Mouse (Mus musculus): ENCODE measurements around the gene Rev3l. TPM values are rescaled to one million over a fixed set of nuclear protein-coding genes. Genes with fewer than 3 reads are reported as not detected.

Rev3l gene
- polyA plus RNA-seq, 1 experiment from 2014 or later, result 4.6 TPM

DNA sequence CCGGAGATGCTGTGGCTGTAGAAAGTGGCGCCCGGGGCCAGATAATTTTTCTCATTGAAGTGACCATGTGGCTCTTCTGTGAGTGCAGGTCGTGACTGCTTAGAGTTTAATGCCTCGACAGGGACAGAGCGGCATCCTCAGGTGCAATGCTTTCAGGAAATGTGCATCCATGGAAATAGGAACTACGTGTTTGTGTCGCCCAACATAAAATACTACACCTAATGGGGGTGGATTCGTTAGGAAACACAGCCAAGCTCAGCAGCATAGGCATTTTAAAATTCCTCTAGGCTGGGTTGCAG is 1.1 kb downstream of the Rev3l start:
- Histone ChIP-seq H3K36me3 (no peaks in the 10 kb centered on the region), H3K9ac (peak overlapping the region; percentile 97), H3K4me2 (peak overlapping the region; percentile 97), H3K9me3 (replicated peaks) (no peaks in the 10 kb centered on the region), H3K27ac (peak overlapping the region; percentile 96), H3K27me3 (replicated peaks) (no peaks in the 10 kb centered on the region), H3K4me1 (peaks cover 22% of the 10 kb centered on the region), H3K4me3 (peak overlapping the region; percentile 94)
- WGBS (ENCODE audit: insufficient replicate concordance), result 2% methylated on average over 9 of the region's 9 CpGs
- no peak for ATAC-seq

DNA sequence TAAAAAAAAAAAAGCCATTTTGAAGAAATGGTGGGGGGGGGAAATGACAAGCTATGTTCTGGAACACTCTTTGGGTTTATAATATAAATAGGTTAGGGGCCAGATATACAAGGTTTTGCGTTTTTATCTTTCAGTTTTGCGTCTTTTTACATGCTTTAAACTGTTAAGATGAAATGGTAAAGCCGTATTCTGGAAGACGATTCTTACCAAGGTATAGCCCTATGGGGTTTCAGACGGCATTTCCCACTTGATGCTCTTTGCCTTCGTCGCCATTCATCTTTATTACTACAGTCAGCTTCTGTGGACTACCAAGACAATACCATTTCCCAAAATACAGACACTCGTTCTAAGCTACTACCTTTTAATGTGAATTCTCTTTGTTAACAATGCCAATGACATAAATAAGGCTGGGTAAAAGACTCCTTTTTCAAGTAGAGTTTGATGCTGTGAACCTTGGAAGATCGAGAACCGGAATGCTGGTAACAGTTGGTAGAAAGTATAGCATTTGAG is 1.6 kb downstream of the Rev3l start:
- H3K27ac ChIP-seq, result no peak overlapping the region
- 32% methylated on average over 10 of the region's 10 CpGs for WGBS (ENCODE audit: insufficient replicate concordance)
- peak overlapping the region; percentile 97 for H3K4me2 ChIP-seq
- ATAC-seq, result no peak
- no peaks in the 10 kb centered on the region for H3K27me3 ChIP-seq (replicated peaks)
- H3K4me1 ChIP-seq, result peaks cover 22% of the 10 kb centered on the region
- peak overlapping the region; percentile 97 for H3K9ac ChIP-seq
- no peaks in the 10 kb centered on the region for H3K36me3 ChIP-seq
- H3K9me3 ChIP-seq (replicated peaks), result no peaks in the 10 kb centered on the region
- H3K4me3 ChIP-seq, result peak overlapping the region; percentile 94

DNA sequence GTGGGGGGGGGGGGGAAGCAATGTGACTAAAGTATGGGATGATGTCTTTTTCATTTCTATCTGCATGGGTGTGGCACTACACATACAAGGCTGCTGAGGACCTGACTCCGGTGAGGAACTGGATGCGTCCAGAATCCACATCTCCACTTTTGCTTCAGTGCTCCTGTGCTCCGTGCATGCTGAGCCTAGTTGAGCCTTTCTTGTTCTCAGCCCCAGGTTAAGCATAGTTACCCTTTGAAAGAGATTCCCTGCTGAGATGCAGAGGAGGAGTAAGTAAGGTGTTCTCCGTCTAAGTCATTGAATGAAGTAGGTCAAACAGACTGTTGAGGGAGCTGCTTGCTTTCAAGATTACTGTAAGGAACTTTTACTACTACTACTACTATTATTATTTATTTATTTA is 4.3 kb downstream of the Rev3l start:
- H3K4me1 ChIP-seq, result peaks cover 13% of the 10 kb centered on the region
- no peak for ATAC-seq
- H3K27ac ChIP-seq, result no peak overlapping the region
- H3K9me3 ChIP-seq (replicated peaks), result no peaks in the 10 kb centered on the region
- H3K9ac ChIP-seq, result no peak overlapping the region
- no peak overlapping the region for H3K4me2 ChIP-seq
- 69% methylated on average over 4 of the region's 4 CpGs for WGBS (ENCODE audit: insufficient replicate concordance)
- H3K4me3 ChIP-seq, result no peak overlapping the region
- H3K36me3 ChIP-seq, result no peaks in the 10 kb centered on the region
- no peaks in the 10 kb centered on the region for H3K27me3 ChIP-seq (replicated peaks)

DNA sequence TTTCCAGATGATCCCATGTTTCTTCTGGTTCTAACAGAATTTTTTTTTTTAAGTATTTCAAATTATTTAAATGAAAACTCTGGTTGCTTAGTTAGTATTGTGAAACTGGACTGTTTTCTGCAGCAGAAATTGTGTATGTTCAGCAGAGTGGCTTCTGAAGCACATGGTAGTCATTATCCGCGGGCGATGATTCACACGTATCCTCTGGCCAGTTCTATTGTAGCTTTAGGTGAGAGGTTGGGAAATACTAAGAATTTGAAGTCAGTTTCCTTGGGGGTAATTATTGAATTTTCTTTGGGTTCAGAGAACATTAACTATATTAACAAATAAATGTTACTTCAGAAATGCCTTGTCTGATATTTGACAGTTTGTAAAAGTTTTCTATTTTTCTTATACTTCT is 10.1 kb downstream of the Rev3l start:
- WGBS (ENCODE audit: insufficient replicate concordance), result 89% methylated on average over 4 of the region's 4 CpGs
- no peak overlapping the region for H3K9ac ChIP-seq

DNA sequence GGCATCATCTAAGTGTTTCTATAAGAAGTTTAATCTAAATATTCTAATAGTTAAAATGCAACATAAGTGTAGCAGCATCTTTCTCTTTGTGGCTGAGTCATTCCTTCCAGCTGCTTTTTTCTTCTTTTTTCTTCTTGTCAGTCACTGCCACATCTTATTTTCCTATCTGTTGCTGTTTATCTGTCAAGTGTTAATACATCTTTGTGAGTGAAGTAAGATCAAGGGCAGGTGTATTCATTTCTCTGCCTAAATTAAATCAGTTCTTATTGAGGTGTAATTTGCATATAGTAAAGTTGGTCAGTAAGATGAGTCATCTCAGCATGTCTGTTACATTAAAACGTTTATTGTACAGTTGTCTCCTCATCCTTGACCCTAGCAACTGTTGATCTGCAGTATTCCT is 32.8 kb downstream of the Rev3l start:
- WGBS (ENCODE audit: insufficient replicate concordance), result 84% methylated on average over 1 of the region's 1 CpGs
- Histone ChIP-seq H3K27ac (no peak overlapping the region), H3K27me3 (replicated peaks) (no peaks in the 10 kb centered on the region), H3K4me1 (no peaks in the 10 kb centered on the region), H3K9ac (no peak overlapping the region), H3K9me3 (replicated peaks) (peaks cover 7% of the 10 kb centered on the region; the same call in 1 of the 2 replicates), H3K4me2 (no peak overlapping the region), H3K4me3 (no peak overlapping the region), H3K36me3 (peaks cover 7% of the 10 kb centered on the region; the same call in 1 of the 2 replicates)
- no peak for ATAC-seq

More for the DNA sequence above, 10.1 kb downstream of the Rev3l start:
- Histone ChIP-seq H3K27me3 (replicated peaks) (no peaks in the 10 kb centered on the region), H3K36me3 (no peaks in the 10 kb centered on the region), H3K4me3 (no peak overlapping the region), H3K27ac (no peak overlapping the region), H3K4me1 (no peaks in the 10 kb centered on the region), H3K4me2 (no peak overlapping the region), H3K9me3 (replicated peaks) (no peaks in the 10 kb centered on the region)
- no peak for ATAC-seq

DNA sequence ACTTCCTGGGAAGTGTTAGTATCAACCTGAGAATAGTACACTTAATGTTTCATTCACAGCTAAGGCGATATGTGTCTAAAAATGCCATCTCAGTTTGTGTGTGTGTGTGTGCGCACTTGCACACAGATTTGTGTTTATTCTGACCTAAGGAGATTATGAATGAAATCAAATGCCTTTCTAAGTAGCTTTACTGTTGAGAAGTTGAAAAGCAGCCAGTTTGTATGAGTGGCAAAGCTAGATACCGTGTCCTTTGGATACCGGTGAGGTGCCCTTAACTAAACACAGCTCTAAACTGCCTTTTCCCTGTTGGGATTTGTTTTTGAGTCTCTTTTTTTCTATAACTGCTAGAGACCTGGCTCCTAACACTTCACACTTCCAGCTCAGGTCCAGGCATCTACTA is 34.8 kb downstream of the Rev3l start:
- no peak overlapping the region for H3K9ac ChIP-seq
- no peaks in the 10 kb centered on the region for H3K9me3 ChIP-seq (replicated peaks)
- 88% methylated on average over 4 of the region's 4 CpGs for WGBS (ENCODE audit: insufficient replicate concordance)

DNA sequence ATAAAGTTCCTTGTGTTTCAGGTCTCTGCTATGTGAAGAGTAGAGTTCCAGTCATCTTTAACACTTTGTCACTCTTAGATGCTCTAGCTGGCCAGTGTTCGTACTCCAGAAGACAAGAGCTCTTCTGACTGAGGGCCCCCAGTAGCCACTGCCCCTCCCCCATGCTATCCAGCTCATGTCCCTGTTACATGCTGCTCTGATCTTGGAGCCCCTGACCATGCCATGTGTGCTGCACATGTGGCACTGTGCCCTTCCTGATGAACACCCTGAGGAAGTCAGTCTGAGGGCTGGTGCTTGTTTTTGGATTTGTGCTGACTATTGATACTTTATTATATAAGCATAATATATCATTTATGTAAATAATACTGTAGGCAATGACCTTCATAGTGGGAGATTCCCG is 40.3 kb downstream of the Rev3l start:
- no peaks in the 10 kb centered on the region for H3K9me3 ChIP-seq (replicated peaks)
- H3K9ac ChIP-seq, result no peak overlapping the region
- H3K4me2 ChIP-seq, result no peak overlapping the region
- ATAC-seq, result no peak
- no peak overlapping the region for H3K27ac ChIP-seq
- H3K4me3 ChIP-seq, result no peak overlapping the region
- WGBS (ENCODE audit: insufficient replicate concordance), result 75% methylated on average over 2 of the region's 2 CpGs
- H3K36me3 ChIP-seq, result no peaks in the 10 kb centered on the region
- H3K27me3 ChIP-seq (replicated peaks), result no peaks in the 10 kb centered on the region
- H3K4me1 ChIP-seq, result no peaks in the 10 kb centered on the region; the same call in 1 of the 2 replicates

More for the DNA sequence above, 34.8 kb downstream of the Rev3l start:
- Histone ChIP-seq H3K27me3 (replicated peaks) (no peaks in the 10 kb centered on the region), H3K27ac (no peak overlapping the region), H3K4me1 (no peaks in the 10 kb centered on the region), H3K4me3 (no peak overlapping the region), H3K36me3 (no peaks in the 10 kb centered on the region), H3K4me2 (no peak overlapping the region)
- no peak for ATAC-seq

DNA sequence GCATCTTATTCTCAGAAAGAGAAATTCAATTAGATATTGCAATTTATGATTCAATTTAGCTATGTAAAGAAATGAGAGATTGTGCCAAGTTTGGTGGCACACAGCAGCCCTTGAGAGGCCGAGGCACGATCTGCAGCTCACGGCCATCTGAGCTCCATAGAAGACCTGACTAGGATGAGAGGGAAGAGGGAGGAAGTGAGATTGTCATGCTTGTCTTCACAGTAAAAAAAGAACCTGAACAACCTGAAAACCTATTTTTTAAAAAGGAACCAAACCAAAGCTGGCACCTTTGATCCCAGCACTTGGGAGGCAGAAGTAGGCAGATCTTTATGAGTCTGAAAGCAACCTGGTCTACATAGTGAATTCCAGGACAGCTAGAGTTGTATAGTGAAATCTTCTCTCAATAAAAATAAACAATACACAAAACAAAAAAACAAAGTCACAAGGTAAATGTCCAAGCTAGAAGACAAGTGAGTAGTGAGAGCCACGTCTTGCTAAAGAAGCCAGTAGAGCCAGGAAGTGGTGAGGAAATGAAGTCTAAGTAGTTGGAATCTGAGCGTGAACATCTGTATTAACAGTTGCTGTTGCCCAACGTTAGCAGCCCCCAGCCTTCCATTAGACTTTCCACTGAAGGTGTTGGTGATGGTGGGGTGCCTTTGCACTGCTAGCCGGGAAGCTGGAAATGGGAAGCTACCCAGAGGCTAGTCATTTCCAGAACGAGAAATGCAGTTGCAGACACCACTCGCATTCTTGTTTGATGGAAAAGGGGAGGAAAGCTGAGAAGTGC is 42.2 kb downstream of the Rev3l start:
- H3K9me3 ChIP-seq (replicated peaks), result no peaks in the 10 kb centered on the region
- H3K4me1 ChIP-seq, result peaks cover 11% of the 10 kb centered on the region
- H3K4me3 ChIP-seq, result no peak overlapping the region
- no peak overlapping the region for H3K9ac ChIP-seq
- H3K27me3 ChIP-seq (replicated peaks), result no peaks in the 10 kb centered on the region
- no peak for ATAC-seq
- no peaks in the 10 kb centered on the region for H3K36me3 ChIP-seq
- H3K4me2 ChIP-seq, result no peak overlapping the region
- WGBS (ENCODE audit: insufficient replicate concordance), result 50% methylated on average over 9 of the region's 9 CpGs
- H3K27ac ChIP-seq, result no peak overlapping the region

DNA sequence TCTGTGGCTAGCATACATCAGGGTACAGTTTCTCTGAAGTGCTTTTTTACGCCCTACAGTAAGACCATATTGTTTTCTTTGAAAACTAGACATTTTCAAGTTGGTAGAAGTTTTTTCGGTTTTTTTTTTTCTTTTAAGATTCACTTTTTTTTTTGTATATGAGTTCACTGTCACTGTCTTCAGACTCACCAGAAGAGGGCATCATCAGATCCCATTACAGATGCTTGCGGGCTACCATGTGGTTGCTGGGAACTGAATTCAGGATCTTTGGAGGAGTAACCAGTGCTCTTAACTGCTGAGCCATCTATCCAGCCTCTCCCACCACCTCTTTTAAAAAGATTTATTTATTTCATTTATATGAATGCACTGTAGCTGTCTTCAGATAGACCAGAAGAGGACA is 45.0 kb downstream of the Rev3l start:
- H3K27ac ChIP-seq, result no peak overlapping the region
- H3K36me3 ChIP-seq, result no peaks in the 10 kb centered on the region
- H3K27me3 ChIP-seq (replicated peaks), result no peaks in the 10 kb centered on the region
- no peak overlapping the region for H3K4me3 ChIP-seq
- H3K9ac ChIP-seq, result no peak overlapping the region
- H3K9me3 ChIP-seq (replicated peaks), result no peaks in the 10 kb centered on the region
- peaks cover 20% of the 10 kb centered on the region for H3K4me1 ChIP-seq
- ATAC-seq, result no peak
- 79% methylated on average over 3 of the region's 3 CpGs for WGBS (ENCODE audit: insufficient replicate concordance)
- no peak overlapping the region for H3K4me2 ChIP-seq

DNA sequence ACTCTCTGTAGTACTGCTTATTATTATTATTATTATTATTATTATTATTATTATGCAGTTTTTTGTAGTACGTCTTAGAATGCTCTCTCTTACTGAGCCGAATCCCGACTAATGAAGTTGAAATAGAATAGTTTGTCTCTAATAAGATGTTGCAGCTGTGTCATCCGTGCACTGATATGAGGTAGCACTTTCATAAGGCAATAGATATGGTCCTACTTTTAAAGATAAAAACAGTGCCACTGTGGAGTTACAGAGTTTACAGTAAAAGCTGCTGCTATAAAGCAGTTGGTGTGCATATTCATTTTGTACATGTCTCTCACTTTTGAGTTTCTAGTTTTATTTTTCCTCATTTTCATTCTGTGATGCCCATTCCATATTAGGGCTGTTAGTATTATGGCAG is 46.4 kb downstream of the Rev3l start:
- Histone ChIP-seq H3K4me1 (peaks cover 20% of the 10 kb centered on the region), H3K9ac (no peak overlapping the region), H3K27me3 (replicated peaks) (no peaks in the 10 kb centered on the region), H3K4me2 (no peak overlapping the region), H3K9me3 (replicated peaks) (no peaks in the 10 kb centered on the region), H3K4me3 (no peak overlapping the region), H3K36me3 (no peaks in the 10 kb centered on the region), H3K27ac (no peak overlapping the region)
- ATAC-seq, result no peak
- 61% methylated on average over 4 of the region's 4 CpGs for WGBS (ENCODE audit: insufficient replicate concordance)

DNA sequence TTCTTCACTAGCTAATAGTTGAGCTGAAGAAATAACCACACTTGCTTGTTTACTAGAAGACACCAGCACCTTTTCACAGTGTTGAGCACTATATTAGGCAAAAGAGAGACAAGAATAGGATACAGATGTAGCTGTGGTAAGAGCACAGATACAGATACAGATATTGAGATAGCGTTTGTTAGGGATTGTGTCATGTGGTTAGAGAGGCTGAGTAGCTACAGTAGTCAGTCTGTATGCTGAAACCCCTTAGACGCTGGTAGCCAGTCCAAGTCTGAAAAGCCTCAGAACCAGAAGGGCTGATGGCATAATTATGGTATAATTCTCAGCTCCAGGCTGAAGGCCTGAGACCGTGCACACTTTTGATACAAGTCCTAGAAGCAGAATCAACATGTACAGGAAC is 53.3 kb downstream of the Rev3l start:
- no peak for ATAC-seq
- 66% methylated on average over 3 of the region's 3 CpGs for WGBS (ENCODE audit: insufficient replicate concordance)
- no peaks in the 10 kb centered on the region for H3K9me3 ChIP-seq (replicated peaks)
- no peak overlapping the region for H3K27ac ChIP-seq
- H3K4me3 ChIP-seq, result no peak overlapping the region
- no peak overlapping the region for H3K4me2 ChIP-seq
- no peaks in the 10 kb centered on the region for H3K4me1 ChIP-seq
- no peak overlapping the region for H3K9ac ChIP-seq
- H3K36me3 ChIP-seq, result peaks cover 11% of the 10 kb centered on the region; the same call in 1 of the 2 replicates
- no peaks in the 10 kb centered on the region for H3K27me3 ChIP-seq (replicated peaks)

DNA sequence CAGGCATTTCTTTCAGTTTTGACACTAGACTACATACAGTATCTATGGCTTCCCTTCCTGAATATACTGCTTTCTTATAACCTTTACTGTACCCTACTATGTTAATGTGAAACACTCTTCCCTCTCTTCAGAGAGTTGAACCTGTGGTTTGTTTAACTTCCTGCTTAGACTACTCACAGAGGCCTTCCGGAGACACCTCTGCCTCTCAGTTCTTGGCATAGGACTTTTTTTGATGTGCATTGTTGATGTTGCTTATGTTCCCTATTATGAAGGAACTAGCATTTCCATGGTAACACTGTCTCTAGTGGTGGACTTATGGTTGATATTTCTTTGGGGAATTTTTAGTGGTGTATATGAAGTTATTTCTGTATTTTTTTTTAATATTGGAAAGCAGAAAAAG is 61.4 kb downstream of the Rev3l start:
- Histone ChIP-seq H3K4me1 (no peaks in the 10 kb centered on the region), H3K27me3 (replicated peaks) (no peaks in the 10 kb centered on the region), H3K9ac (no peak overlapping the region), H3K36me3 (peaks cover 26% of the 10 kb centered on the region), H3K9me3 (replicated peaks) (no peaks in the 10 kb centered on the region), H3K4me2 (no peak overlapping the region), H3K27ac (no peak overlapping the region), H3K4me3 (no peak overlapping the region)
- WGBS (ENCODE audit: insufficient replicate concordance), result 50% methylated on average over 1 of the region's 1 CpGs
- ATAC-seq, result no peak

DNA sequence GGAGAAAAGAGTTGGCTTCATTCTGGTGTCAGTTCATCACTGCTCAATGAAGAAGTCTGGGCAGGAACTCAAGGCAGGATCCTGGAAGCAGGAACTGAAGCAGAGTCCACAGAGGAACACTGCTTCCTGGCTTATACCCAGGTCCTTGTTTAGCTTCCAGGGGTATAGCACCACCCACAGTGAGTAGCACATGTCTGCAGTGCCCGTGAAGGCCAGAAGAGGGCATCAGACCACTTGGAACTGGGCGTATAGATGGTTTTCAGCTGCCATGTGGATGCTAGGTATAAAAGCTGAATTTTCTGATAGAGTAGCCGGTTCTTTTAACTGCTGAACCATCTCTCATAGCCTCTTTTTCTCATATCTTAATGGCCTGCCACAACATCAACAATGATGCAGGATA is 79.6 kb downstream of the Rev3l start:
- H3K4me3 ChIP-seq, result no peak overlapping the region
- peaks cover 48% of the 10 kb centered on the region for H3K36me3 ChIP-seq
- H3K9me3 ChIP-seq (replicated peaks), result no peaks in the 10 kb centered on the region
- H3K27ac ChIP-seq, result no peak overlapping the region
- H3K4me1 ChIP-seq, result no peaks in the 10 kb centered on the region
- no peak overlapping the region for H3K9ac ChIP-seq
- no peaks in the 10 kb centered on the region for H3K27me3 ChIP-seq (replicated peaks)
- no peak overlapping the region for H3K4me2 ChIP-seq
- WGBS (ENCODE audit: insufficient replicate concordance), result 51% methylated on average over 3 of the region's 3 CpGs
- no peak for ATAC-seq

Measured in liver, embryonic 12.5 days (tissue).